8 mouse cellular contexts compared by ENCODE assay signal in genomic region chr19:4227894-4228678, GRCm38 (mm10). TPM values are rescaled to one million over a fixed set of nuclear protein-coding genes. Genes with fewer than 3 reads are reported as not detected.
DNase-seq lines count a peak whose midpoint lies in the region; ATAC-seq and TF ChIP-seq lines count a peak whose summit lies in the region.

No protein-coding gene starts in this region.

- ATAC-seq in cerebellum, adult (ENCODE audit: insufficient number of reproducible peaks, low FRiP score, low TSS enrichment), result no peak

- H3K4me3 ChIP-seq in cortical plate, adult 2 months (ENCODE audit: insufficient read depth, low read length), result no peak overlapping the region
- H3K4me3 ChIP-seq in small intestine, adult 2 months (ENCODE audit: low read depth, low read length), result no peak overlapping the region

- no peaks in the 10 kb centered on the region for H3K27me3 ChIP-seq in small intestine, adult 2 months (ENCODE audit: control insufficient read depth, insufficient read depth, low read length)

- 25% methylated on average over 8 of the region's 8 CpGs for WGBS in small intestine, adult 2 months

- peak; percentile 94 for TF ChIP-seq CTCF in cortical plate, adult 2 months (IDR thresholded peaks at IDR 0.05; ENCODE audit: extremely low read depth, insufficient read depth, low read length)
- peak; percentile 85; the same call in 1 of the 2 replicates for TF ChIP-seq CTCF in small intestine, adult 2 months (IDR thresholded peaks at IDR 0.05; ENCODE audit: extremely low read depth, insufficient read length, insufficient replicate concordance, low read depth, low read length)

- peak; percentile 64 for DNase-seq in cerebellum, adult 11 months
- peak; percentile 95 for DNase-seq in NIH3T3 (ENCODE audit: low read depth)
- DNase-seq in heart, adult 9 months (ENCODE audit: low spot score in 2 of 2), result peak; percentile 66 to 83
- peak; percentile 71 to 79 for DNase-seq in kidney, postnatal 25 days
- DNase-seq in lung, postnatal 25 days (ENCODE audit: low spot score), result peak; percentile 86

- H3K4me1 ChIP-seq in cortical plate, adult 2 months (ENCODE audit: control insufficient read depth, insufficient read depth, low read length), result peaks cover 5% of the 10 kb centered on the region
- peaks cover 12% of the 10 kb centered on the region for H3K4me1 ChIP-seq in small intestine, adult 2 months (ENCODE audit: control insufficient read depth, insufficient read depth, insufficient read length, low read length)

- H3K27ac ChIP-seq in cortical plate, adult 2 months (ENCODE audit: insufficient read depth, low read length), result no peak overlapping the region
- no peak overlapping the region for H3K27ac ChIP-seq in small intestine, adult 2 months (ENCODE audit: insufficient read depth, low read depth, low read length)

- TF ChIP-seq POLR2A in cortical plate, adult 2 months (IDR thresholded peaks at IDR 0.05; ENCODE audit: extremely low read depth, insufficient read depth, low read length), result no peak
- no peak for TF ChIP-seq POLR2A in small intestine, adult 2 months (IDR thresholded peaks at IDR 0.05; ENCODE audit: low read depth, low read length)

- no peaks in the 10 kb centered on the region for H3K36me3 ChIP-seq in small intestine, adult 2 months (ENCODE audit: control insufficient read depth, insufficient read depth, low read length)

RNA-seq across cellular contexts. Expression of gene Pold4, which starts 3.6 kb away (rescaled TPM):
- polyA plus RNA-seq in cortical plate, adult 2 months (2012; rRNA removed), result 38.9 and 39.7 TPM in 2 replicates
- 46.4 and 118 TPM in 2 replicates for polyA plus RNA-seq in small intestine, adult 2 months (2012; rRNA removed)

RNA-seq across cellular contexts. Expression of gene AC109138.7, which starts 13.9 kb away (rescaled TPM):
- polyA plus RNA-seq in cortical plate, adult 2 months (2012; rRNA removed), result not detected in 2 replicates
- not detected in 2 replicates for polyA plus RNA-seq in small intestine, adult 2 months (2012; rRNA removed)

RNA-seq across cellular contexts. Expression of gene Clcf1, which starts 14.0 kb away (rescaled TPM):
- polyA plus RNA-seq in cortical plate, adult 2 months (2012; rRNA removed), result 2.4 and 2.8 TPM in 2 replicates
- polyA plus RNA-seq in small intestine, adult 2 months (2012; rRNA removed), result 10.1 and 12.4 TPM in 2 replicates

RNA-seq across cellular contexts. Expression of gene Rad9a, which starts 26.6 kb away (rescaled TPM):
- 17.3 and 18.4 TPM in 2 replicates for polyA plus RNA-seq in cortical plate, adult 2 months (2012; rRNA removed)
- 8.2 and 12.2 TPM in 2 replicates for polyA plus RNA-seq in small intestine, adult 2 months (2012; rRNA removed)

RNA-seq across cellular contexts. Expression of gene Ppp1ca, which starts 36.2 kb away (rescaled TPM):
- polyA plus RNA-seq in cortical plate, adult 2 months (2012; rRNA removed), result 385 and 421 TPM in 2 replicates
- polyA plus RNA-seq in small intestine, adult 2 months (2012; rRNA removed), result 142 and 258 TPM in 2 replicates
